Mouse (Mus musculus) hindbrain, embryonic 14.5 days (tissue): Measurements from ENCODE around the gene Rnf183. TPM values are rescaled to one million over a fixed set of nuclear protein-coding genes. Genes with fewer than 3 reads are reported as not detected.
"Not testable (repeated sequence)": the region's sequence is repeated elsewhere in the genome, so short reads cannot be mapped to it uniquely, and the experiment has no call there.

Source experiments
- ATAC-seq: fragments of 200-750 bp; cut with Nextera tagmentation; 2 replicates; pipeline ENCODE4 v1.8.0; 2017; ENCODE audit warnings: moderate number of reproducible peaks, mild to moderate bottlenecking, moderate TSS enrichment, moderate library complexity; ENCODE audit not compliant: low FRiP score
- DNase-seq: peaks from one replicate; pipeline ENCODE4 v3.0.0-alpha.2; 2015; ENCODE audit warnings: low spot score
- H3K27ac ChIP-seq: fragments of 300-500 bp; sonication (generic); 2 replicates; pipeline ENCODE4 v1.5.1; 2014; ENCODE audit warnings: mild to moderate bottlenecking, moderate library complexity
- H3K27me3 ChIP-seq: fragments of 300-500 bp; sonication (generic); 2 replicates; pipeline ENCODE4 v1.6.1; 2014; ENCODE audit warnings: mild to moderate bottlenecking, low read length, mixed read lengths; ENCODE audit not compliant: control insufficient read depth, insufficient read depth
- H3K36me3 ChIP-seq: fragments of 300-500 bp; sonication (generic); replicated peaks from 2 replicates; pipeline ENCODE4 v1.6.1; 2014; ENCODE audit not compliant: control insufficient read depth, insufficient read depth
- H3K4me1 ChIP-seq: fragments of 300-500 bp; sonication (generic); replicated peaks from 2 replicates; pipeline ENCODE4 v1.6.1; 2014; ENCODE audit warnings: antibody characterized with exemption, low read length, mixed read lengths; ENCODE audit not compliant: control insufficient read depth, insufficient read depth
- H3K4me2 ChIP-seq: fragments of 300-500 bp; sonication (generic); replicated peaks from 2 replicates; pipeline ENCODE4 v1.6.1; 2014; ENCODE audit warnings: mild to moderate bottlenecking, moderate library complexity
- H3K4me3 ChIP-seq: fragments of 300-500 bp; sonication (generic); replicated peaks from 2 replicates; pipeline ENCODE4 v1.5.1; 2014; ENCODE audit warnings: mild to moderate bottlenecking, low read length
- H3K9ac ChIP-seq: fragments of 300-500 bp; sonication (generic); 2 replicates; pipeline ENCODE4 v1.6.1; 2014
- H3K9me3 ChIP-seq: fragments of 300-500 bp; sonication (generic); 2 replicates; pipeline ENCODE4 v1.6.1; 2016; ENCODE audit warnings: low read length; ENCODE audit not compliant: control insufficient read depth
- WGBS: fragments of 180-500 bp; shearing (Covaris S2); extraction: QIAGEN DNeasy Blood & Tissue Kit; methylation state at CpG from one replicate; pipeline ENCODE4 v1.1.7; 2014; 5-methylcytosine and 5-hydroxymethylcytosine counted together
- polyA plus RNA-seq: library from polyadenylated mRNA; unstranded; fragments of >200 nt; fragmentation: Nextera tagmentation; extraction: Ambion mirVana; gene quantifications from 2 replicates; pipeline ENCODE4 v1.2.1, GENCODE M21; 2014

Gene Rnf183
- polyA plus RNA-seq, result not detected in 2 replicates

DNA sequence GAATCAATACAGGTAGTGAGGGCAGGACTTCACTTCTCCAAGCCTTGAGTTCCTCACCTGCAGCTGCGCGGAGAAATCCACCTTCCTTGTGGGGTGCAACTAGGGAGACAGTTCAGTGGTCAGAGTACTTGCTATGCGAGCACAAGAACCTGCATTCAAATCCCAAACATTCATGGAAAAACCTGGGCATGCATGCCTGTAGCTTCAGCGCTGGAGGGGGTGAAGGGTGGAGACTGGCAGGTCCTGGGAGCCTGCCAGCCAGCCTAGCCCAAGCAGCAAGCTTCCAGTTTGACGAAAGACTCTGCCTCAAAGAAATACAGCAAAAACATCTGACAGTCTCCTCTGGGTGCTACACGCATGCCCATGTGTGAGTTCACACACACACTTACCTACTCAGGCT lies at the start of gene Rnf183:
Gene Rnf183 (minus strand): TSS at position 172 of the 400 bp plus-strand sequence.
- Histone ChIP-seq H3K27me3 (no peaks in the 10 kb centered on the region), H3K9me3 (no peaks in the 10 kb centered on the region), H3K4me1 (no peaks in the 10 kb centered on the region), H3K4me2 (no peak within 1 kb of the TSS), H3K36me3 (no peaks in the 10 kb centered on the region), H3K4me3 (no peak within 1 kb of the TSS), H3K27ac (no peak within 1 kb of the TSS), H3K9ac (no peak within 1 kb of the TSS)
- WGBS, result 89% methylated on average over 6 of the region's 6 CpGs
- ATAC-seq (no peak), DNase-seq (no peak)

DNA sequence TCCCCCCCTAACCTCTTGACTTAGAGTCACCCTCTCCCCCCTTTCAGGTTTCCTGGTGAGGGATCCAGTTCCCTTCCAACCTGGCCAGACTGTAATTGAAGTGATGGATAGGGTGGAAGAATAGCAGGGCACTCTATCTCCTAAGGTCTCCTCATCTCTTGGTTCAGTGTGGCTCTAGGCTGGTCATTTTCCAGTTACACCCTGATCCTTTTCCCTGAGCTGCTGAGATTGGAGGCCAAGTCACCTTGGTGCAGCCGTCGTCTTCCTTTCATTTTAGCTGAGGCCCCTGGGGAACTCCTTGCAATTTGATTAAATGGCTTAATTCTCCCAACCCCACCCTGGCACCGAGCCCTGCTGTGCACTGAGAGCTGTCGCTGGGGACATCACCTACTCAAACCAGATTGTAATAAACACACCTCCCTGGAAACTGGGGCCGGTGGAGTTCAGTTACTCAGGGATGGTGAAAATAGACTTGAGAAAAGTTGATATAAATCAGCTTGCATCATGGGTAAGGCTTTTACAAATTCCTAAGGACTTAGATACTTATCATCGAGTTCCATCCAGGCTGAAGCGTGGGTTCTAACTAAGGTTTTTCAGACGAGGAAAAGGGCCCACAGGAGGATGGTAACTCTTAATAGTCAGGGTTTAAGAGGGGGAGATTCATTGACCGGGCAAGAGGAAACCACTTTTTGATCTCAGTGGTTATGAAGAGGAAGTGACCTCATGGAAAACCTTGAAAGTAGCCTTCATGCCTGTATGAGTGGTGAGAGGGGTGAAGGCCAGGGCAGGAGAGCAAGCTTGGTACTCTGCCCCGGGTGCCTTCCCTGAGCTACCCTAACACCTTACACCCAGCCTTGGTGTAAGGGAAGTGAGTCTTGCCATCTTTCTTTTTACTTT lies 45.9 kb upstream of the Rnf183 start:
- Histone ChIP-seq H3K4me2 (no peak overlapping the region), H3K4me3 (no peak overlapping the region), H3K4me1 (0 out of 2 replicates have a peak, but pooled peaks cover 9% of the 10 kb centered on the region), H3K27me3 (peaks cover 33% of the 10 kb centered on the region), H3K36me3 (no peaks in the 10 kb centered on the region), H3K9me3 (no peaks in the 10 kb centered on the region), H3K27ac (no peak overlapping the region), H3K9ac (no peak overlapping the region)
- 49% methylated on average over 10 of the region's 10 CpGs for WGBS
- ATAC-seq, result 0 out of 2 replicates have a peak, but pooled peaks have one; percentile 10
- no peak for DNase-seq

DNA sequence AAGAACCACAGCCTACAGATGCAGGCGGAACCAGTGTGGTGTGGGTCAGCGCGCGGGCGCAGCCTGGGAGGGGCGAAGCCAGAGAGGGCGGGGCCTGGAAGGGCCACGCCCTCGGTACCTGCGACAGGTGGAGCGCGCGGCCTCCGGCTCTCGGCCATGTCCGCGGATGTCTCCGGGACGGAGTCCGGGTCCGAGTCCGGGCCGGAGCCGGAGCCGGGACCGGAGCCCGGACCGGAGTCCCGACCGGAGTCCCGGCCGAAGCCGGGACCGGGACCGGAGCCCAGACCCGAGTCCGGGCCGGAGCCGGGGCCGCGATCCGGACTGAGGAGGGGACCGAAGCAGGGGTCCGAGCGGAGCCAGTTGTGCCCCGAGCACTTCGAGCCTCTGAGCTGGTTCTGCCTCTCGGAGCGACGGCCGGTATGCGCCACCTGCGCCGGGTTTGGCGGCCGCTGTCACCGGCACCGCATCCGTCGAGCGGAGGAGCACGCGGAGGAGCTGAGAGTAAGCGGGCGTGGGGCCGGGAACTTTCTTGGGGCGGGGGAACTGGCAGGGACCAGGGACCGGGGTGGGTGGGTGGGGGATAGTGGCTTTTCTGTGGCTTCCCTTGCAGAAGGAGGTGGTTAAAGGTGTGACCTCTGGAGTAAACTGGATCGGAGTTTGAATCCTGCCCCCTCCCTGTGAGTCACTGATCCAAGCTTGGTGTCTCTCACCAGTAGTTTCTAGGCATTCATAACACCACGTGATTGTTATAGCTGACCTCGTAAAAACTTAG lies 45.1 kb upstream of the Rnf183 start, which contains the start of gene Bspry:
Gene Bspry (plus strand): TSS at position 117 of the 772 bp plus-strand sequence.
- H3K9me3 ChIP-seq, result no peaks in the 10 kb centered on the region
- ATAC-seq (peak; percentile 81; the same call in 1 of the 2 replicates), DNase-seq (no peak)
- H3K36me3 ChIP-seq, result no peaks in the 10 kb centered on the region
- 0 out of 2 replicates have a peak, but pooled peaks cover 9% of the 10 kb centered on the region for H3K4me1 ChIP-seq
- H3K4me3 ChIP-seq, result peak within 1 kb of the TSS; percentile 36
- H3K4me2 ChIP-seq, result peak within 1 kb of the TSS; percentile 60
- WGBS, result 2% methylated on average over 68 of the region's 71 CpGs
- no peak within 1 kb of the TSS for H3K9ac ChIP-seq
- no peak within 1 kb of the TSS for H3K27ac ChIP-seq
- peaks cover 33% of the 10 kb centered on the region for H3K27me3 ChIP-seq

DNA sequence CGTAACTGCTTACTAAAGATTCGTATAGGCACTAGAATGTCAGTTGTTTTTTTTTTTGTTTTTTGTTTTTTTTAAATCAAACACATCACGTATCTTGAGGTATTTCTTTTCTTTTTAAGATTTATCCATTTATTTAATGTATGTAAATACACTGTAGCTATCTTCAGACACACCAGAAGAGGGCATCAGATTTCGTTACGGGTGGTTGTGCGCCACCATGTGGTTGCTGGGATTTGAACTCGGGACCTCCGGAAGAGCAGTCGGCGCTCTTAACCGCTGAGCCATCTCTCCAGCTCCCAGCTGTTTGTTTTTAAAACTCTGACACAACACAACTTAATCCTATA lies 44.5 kb upstream of the Rnf183 start:
- Histone ChIP-seq H3K4me2 (peak overlapping the region; percentile 60), H3K4me3 (peak overlapping the region; percentile 36), H3K27me3 (peaks cover 33% of the 10 kb centered on the region)
- not testable (repeated sequence) for ATAC-seq, H3K9ac ChIP-seq, H3K4me1 ChIP-seq, DNase-seq, H3K9me3 ChIP-seq, H3K36me3 ChIP-seq, H3K27ac ChIP-seq
- WGBS, result 14% methylated on average over 11 of the region's 11 CpGs

DNA sequence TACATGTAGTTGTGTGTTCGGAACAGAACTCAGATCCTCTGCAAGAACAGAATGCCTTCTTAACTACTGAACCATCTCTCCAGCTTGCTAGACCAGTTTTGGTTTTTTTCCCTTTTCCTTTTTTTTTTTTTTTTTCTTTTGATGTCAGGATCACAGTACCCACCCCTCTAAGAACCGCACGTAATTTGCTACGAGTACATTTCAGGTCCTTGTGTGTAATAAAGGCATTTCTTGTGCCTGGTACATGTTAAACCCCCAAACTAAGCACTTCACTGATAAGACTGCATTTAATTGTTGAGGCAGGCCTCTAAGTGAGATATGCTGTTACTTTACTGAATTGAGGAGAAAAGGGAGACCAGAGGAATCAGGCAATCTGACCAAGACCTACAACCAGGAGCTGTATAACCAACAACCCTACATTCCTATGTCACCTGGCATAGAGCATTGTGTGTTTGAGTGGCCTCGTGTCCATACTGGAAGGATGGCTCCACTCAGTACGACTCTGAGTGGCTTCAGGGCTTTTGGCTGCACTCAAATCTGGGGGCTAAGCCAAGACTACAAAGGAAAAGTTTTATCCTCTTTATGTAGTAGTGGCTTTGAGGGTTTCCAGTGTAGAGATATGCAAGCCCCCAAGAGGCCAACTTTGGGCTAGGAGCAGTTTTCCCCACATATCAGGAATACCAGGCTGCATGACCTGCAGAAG lies 42.6 kb upstream of the Rnf183 start:
- Histone ChIP-seq H3K27me3 (peaks cover 33% of the 10 kb centered on the region), H3K9me3 (no peaks in the 10 kb centered on the region)
- 91% methylated on average over 6 of the region's 6 CpGs for WGBS

DNA sequence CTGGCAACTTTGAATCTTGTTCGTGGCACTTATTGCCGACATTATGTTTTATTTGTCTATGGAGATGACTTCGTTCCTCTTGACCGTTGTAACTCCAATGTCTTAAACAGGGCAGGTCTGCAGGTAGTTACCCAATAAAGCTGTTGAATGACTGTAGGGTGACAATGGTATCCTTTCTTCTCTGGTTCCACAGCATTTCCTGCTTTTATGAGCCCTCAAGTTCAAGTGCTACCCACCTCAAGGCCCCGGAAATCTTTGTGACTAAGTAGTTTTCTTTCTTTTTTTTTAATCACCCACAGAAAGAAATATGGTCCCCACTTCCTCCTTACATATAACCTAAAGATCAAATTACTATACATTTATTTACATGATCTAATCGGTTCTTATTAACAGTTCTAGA lies 40.7 kb upstream of the Rnf183 start:
- DNase-seq, result no peak
- Histone ChIP-seq H3K27me3 (peaks cover 28% of the 10 kb centered on the region), H3K36me3 (no peaks in the 10 kb centered on the region), H3K4me1 (0 out of 2 replicates have a peak, but pooled peaks cover 9% of the 10 kb centered on the region), H3K9ac (no peak overlapping the region), H3K4me3 (no peak overlapping the region), H3K4me2 (no peak overlapping the region), H3K9me3 (no peaks in the 10 kb centered on the region), H3K27ac (no peak overlapping the region)
- ATAC-seq, result no peak
- WGBS, result 94% methylated on average over 6 of the region's 6 CpGs

More for the DNA sequence above, 42.6 kb upstream of the Rnf183 start:
- Histone ChIP-seq H3K27ac (no peak overlapping the region), H3K4me2 (no peak overlapping the region), H3K4me1 (0 out of 2 replicates have a peak, but pooled peaks cover 9% of the 10 kb centered on the region), H3K9ac (no peak overlapping the region), H3K4me3 (no peak overlapping the region), H3K36me3 (no peaks in the 10 kb centered on the region)
- DNase-seq (no peak), ATAC-seq (no peak)

DNA sequence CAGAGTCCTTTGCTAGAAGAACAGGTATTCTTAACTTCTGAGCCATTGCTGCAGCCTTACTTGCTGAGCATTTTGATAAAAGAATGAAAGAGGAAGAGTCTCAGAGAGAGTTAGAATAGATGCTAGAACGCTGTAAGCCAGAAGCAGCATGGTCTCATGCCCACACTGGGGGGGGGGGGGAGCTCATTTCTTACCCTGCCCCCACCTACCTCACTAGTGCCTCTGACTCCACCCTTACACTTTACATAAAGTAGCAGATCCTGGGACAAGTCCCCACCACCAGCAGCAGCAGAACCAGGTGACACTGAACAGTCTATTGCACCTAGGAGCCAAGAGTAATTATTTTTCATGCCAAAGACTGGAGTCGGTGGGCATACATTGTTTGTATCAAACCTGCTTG lies 40.1 kb upstream of the Rnf183 start:
- H3K4me2 ChIP-seq, result no peak overlapping the region
- no peak overlapping the region for H3K27ac ChIP-seq
- H3K4me3 ChIP-seq, result no peak overlapping the region
- H3K36me3 ChIP-seq, result no peaks in the 10 kb centered on the region
- H3K9me3 ChIP-seq, result no peaks in the 10 kb centered on the region
- H3K9ac ChIP-seq, result no peak overlapping the region
- ATAC-seq (no peak), DNase-seq (no peak)
- H3K4me1 ChIP-seq, result 0 out of 2 replicates have a peak, but pooled peaks cover 8% of the 10 kb centered on the region
- 91% methylated on average over 2 of the region's 2 CpGs for whole genome bisulfite sequencing
- H3K27me3 ChIP-seq, result peaks cover 26% of the 10 kb centered on the region

DNA sequence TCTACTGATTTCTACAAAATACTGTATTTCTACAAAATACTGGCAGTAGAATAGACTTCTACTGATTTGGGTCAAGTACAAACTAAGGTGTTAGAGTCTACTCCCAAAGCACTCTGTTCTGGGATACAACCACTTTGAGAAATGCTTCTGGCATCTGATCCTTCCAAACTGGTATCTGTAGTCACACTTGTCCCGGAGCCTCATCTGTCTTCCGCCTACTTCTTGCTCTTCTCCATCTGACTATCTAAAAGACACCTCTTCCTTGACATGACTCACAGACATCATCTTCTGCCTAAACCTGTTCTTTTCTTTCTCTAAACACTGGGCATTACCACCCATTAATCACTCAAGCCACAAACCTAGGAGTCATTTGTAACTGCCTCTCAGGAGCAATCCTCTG lies 37.0 kb upstream of the Rnf183 start:
- H3K4me2 ChIP-seq, result no peak overlapping the region
- no peaks in the 10 kb centered on the region for H3K9me3 ChIP-seq
- WGBS, result 98% methylated on average over 2 of the region's 2 CpGs
- H3K4me1 ChIP-seq, result no peaks in the 10 kb centered on the region
- H3K27ac ChIP-seq, result no peak overlapping the region
- H3K9ac ChIP-seq, result no peak overlapping the region
- H3K27me3 ChIP-seq, result no peaks in the 10 kb centered on the region
- H3K36me3 ChIP-seq, result no peaks in the 10 kb centered on the region
- H3K4me3 ChIP-seq, result no peak overlapping the region
- DNase-seq (no peak), ATAC-seq (no peak)
